Mouse (Mus musculus): ENCODE results near the gene Zfr2.
"Not testable (repeated sequence)": the region's sequence is repeated elsewhere in the genome, so short reads cannot be mapped to it uniquely, and the experiment has no call there.

The Zfr2 gene

GRCm38 (mm10) chr10:81202978-81203720 lies 29.8 kb upstream of the Zfr2 start:
- DNase-seq (ENCODE audit: low spot score in 2 of 2): no peak

GRCm38 (mm10) chr10:81204137-81204536 lies 28.8 kb upstream of the Zfr2 start:
- DNase-seq (ENCODE audit: low spot score in 2 of 2): no peak

GRCm38 (mm10) chr10:81210154-81210553 lies 22.8 kb upstream of the Zfr2 start:
- no peak for DNase-seq (ENCODE audit: low spot score in 2 of 2)

- no peak for DNase-seq (ENCODE audit: low spot score in 2 of 2)
Observed at GRCm38 (mm10) chr10:81216260-81216659, 16.7 kb upstream of the Zfr2 start.

GRCm38 (mm10) chr10:81216810-81217209 lies 16.1 kb upstream of the Zfr2 start:
- DNase-seq (ENCODE audit: low spot score in 2 of 2): no peak

- DNase-seq (ENCODE audit: low spot score in 2 of 2): not testable (repeated sequence)
Observed at GRCm38 (mm10) chr10:81217267-81217666, 15.7 kb upstream of the Zfr2 start.

GRCm38 (mm10) chr10:81217964-81218363 lies 15.0 kb upstream of the Zfr2 start:
- peak; percentile 45 to 59 for DNase-seq (ENCODE audit: low spot score in 2 of 2)

- no peak for DNase-seq (ENCODE audit: low spot score in 2 of 2)
Observed at GRCm38 (mm10) chr10:81221402-81222015, 11.4 kb upstream of the Zfr2 start.

- not testable (repeated sequence) for DNase-seq (ENCODE audit: low spot score in 2 of 2)
Observed at GRCm38 (mm10) chr10:81223731-81224130, 9.2 kb upstream of the Zfr2 start.

GRCm38 (mm10) chr10:81229735-81230437 lies 3.1 kb upstream of the Zfr2 start:
- DNase-seq (ENCODE audit: low spot score in 2 of 2): no peak

- DNase-seq (ENCODE audit: low spot score in 2 of 2): no peak
Observed at GRCm38 (mm10) chr10:81230438-81231332, 2.3 kb upstream of the Zfr2 start, which contains the start of gene Atcay. Gene Atcay, minus strand, starts transcription at chr10:81230833.

- no peak for DNase-seq (ENCODE audit: low spot score in 2 of 2)
Observed at GRCm38 (mm10) chr10:81231436-81231835, 1.5 kb upstream of the Zfr2 start.

- DNase-seq (ENCODE audit: low spot score in 2 of 2): no peak
Observed at GRCm38 (mm10) chr10:81233226-81233585, 251 bp downstream of the Zfr2 start.

- no peak for DNase-seq (ENCODE audit: low spot score in 2 of 2)
Observed at GRCm38 (mm10) chr10:81234206-81234605, 1.3 kb downstream of the Zfr2 start.

- DNase-seq (ENCODE audit: low spot score in 2 of 2): no peak
Observed at GRCm38 (mm10) chr10:81236471-81237268, 3.7 kb downstream of the Zfr2 start.

GRCm38 (mm10) chr10:81238618-81239017 lies 5.7 kb downstream of the Zfr2 start:
- no peak for DNase-seq (ENCODE audit: low spot score in 2 of 2)

GRCm38 (mm10) chr10:81240876-81241275 lies 7.9 kb downstream of the Zfr2 start:
- DNase-seq (ENCODE audit: low spot score in 2 of 2): no peak

GRCm38 (mm10) chr10:81242021-81242420 lies 9.1 kb downstream of the Zfr2 start:
- no peak for DNase-seq (ENCODE audit: low spot score in 2 of 2)

- DNase-seq (ENCODE audit: low spot score in 2 of 2): no peak
Observed at GRCm38 (mm10) chr10:81244146-81244545, 11.2 kb downstream of the Zfr2 start.

GRCm38 (mm10) chr10:81244595-81244994 lies 11.6 kb downstream of the Zfr2 start:
- peak; percentile 72 to 76 for DNase-seq (ENCODE audit: low spot score in 2 of 2)

GRCm38 (mm10) chr10:81245166-81245565 lies 12.2 kb downstream of the Zfr2 start:
- DNase-seq (ENCODE audit: low spot score in 2 of 2): no peak

Measured in urinary bladder, postnatal 36 days (tissue).